Comparison of ENCODE assay signal across 8 mouse cellular contexts in genomic region chr6:52969717-52970261, GRCm38 (mm10).
A peak's percentile ranks its signal among the peaks of the same experiment; 100 is the strongest.
DNase-seq lines count a peak whose midpoint lies in the region; ATAC-seq and TF ChIP-seq lines count a peak whose summit lies in the region.

No protein-coding gene starts in this region.

- no peak for TF ChIP-seq POLR2A in cerebellum, adult 2 months (IDR thresholded peaks at IDR 0.05; ENCODE audit: borderline replicate concordance, insufficient read depth, low read length)

- WGBS in cerebellum, adult 2 months, result 94% methylated on average over 2 of the region's 2 CpGs
- 85% methylated on average over 2 of the region's 2 CpGs for WGBS in lung, embryonic 15.5 days

- H3K9ac ChIP-seq in lung, embryonic 15.5 days, result no peak overlapping the region

- peak; percentile 58 for TF ChIP-seq CTCF in G1E (IDR thresholded peaks at IDR 0.05; ENCODE audit: low read depth, low read length)
- peak; percentile 86 for TF ChIP-seq CTCF in cerebellum, adult 2 months (IDR thresholded peaks at IDR 0.05; ENCODE audit: borderline replicate concordance, insufficient read depth, low read depth, low read length)

- no peak overlapping the region for H3K27ac ChIP-seq in cerebellum, adult 2 months (ENCODE audit: insufficient read depth, low read length)
- H3K27ac ChIP-seq in lung, embryonic 15.5 days, result no peak overlapping the region

- H3K36me3 ChIP-seq in G1E (replicated peaks), result no peaks in the 10 kb centered on the region
- H3K36me3 ChIP-seq in lung, embryonic 15.5 days, result no peaks in the 10 kb centered on the region

- no peak overlapping the region for H3K4me2 ChIP-seq in lung, embryonic 15.5 days

- H3K4me1 ChIP-seq in G1E (ENCODE audit: insufficient read depth, low read depth, low read length), result no peaks in the 10 kb centered on the region
- H3K4me1 ChIP-seq in cerebellum, adult 2 months (ENCODE audit: control insufficient read depth, insufficient read depth, low read length), result peaks cover 8% of the 10 kb centered on the region; the same call in 1 of the 2 replicates
- peaks cover 23% of the 10 kb centered on the region; the same call in 1 of the 2 replicates for H3K4me1 ChIP-seq in lung, embryonic 15.5 days

- H3K9me3 ChIP-seq in G1E (replicated peaks), result no peaks in the 10 kb centered on the region
- H3K9me3 ChIP-seq in lung, embryonic 15.5 days, result no peaks in the 10 kb centered on the region

- H3K4me3 ChIP-seq in G1E (ENCODE audit: low read depth, low read length), result no peak overlapping the region
- no peak overlapping the region for H3K4me3 ChIP-seq in cerebellum, adult 2 months (replicated peaks; ENCODE audit: insufficient read depth, low read depth, low read length)
- no peak overlapping the region for H3K4me3 ChIP-seq in lung, embryonic 15.5 days

- DNase-seq in A20 (ENCODE audit: low read depth, low spot score), result peak; percentile 77
- peak; percentile 7 for DNase-seq in G1E (ENCODE audit: low spot score)
- peak; percentile 76 to 77 for DNase-seq in cerebellum, adult 2 months
- DNase-seq in frontal cortex, postnatal 36 days (ENCODE audit: low spot score in 2 of 2), result peak; percentile 69 to 80
- peak; percentile 61 to 75 for DNase-seq in kidney, postnatal 25 days
- DNase-seq in retina, adult 2 months (ENCODE audit: low read depth, low spot score), result peak; percentile 48
- DNase-seq in urinary bladder, adult 2 months (ENCODE audit: low spot score), result peak; percentile 38

- ATAC-seq in G1E (ENCODE audit: extremely low read depth, insufficient number of reproducible peaks, low FRiP score, poor library complexity, severe bottlenecking), result no peak
- peak; percentile 62; the same call in 1 of the 2 replicates for ATAC-seq in lung, embryonic 15.5 days (ENCODE audit: borderline replicate concordance, extremely low read depth, low FRiP score, low TSS enrichment)

- no peaks in the 10 kb centered on the region for H3K27me3 ChIP-seq in G1E (ENCODE audit: insufficient read depth, low read length)
- no peaks in the 10 kb centered on the region for H3K27me3 ChIP-seq in cerebellum, adult 2 months (ENCODE audit: control insufficient read depth, insufficient read depth, low read length)
- H3K27me3 ChIP-seq in lung, embryonic 15.5 days, result no peaks in the 10 kb centered on the region

Comparison
In these comparisons a context has a peak if more than half of its experiments do, and no peak if none do; other contexts are left out.
1. DNase-seq: peak in every context shown above with its lines; median percentile 77 in A20; 76 in cerebellum, adult 2 months; 74 in frontal cortex, postnatal 36 days; 68 in kidney, postnatal 25 days; 48 in retina, adult 2 months; 38 in urinary bladder, adult 2 months; 7 in G1E.